Mouse (Mus musculus) megakaryocyte, embryonic 14.5 days (primary cell): ENCODE measurements around the gene Capg.

Source experiments
- FLI1 ChIP-seq: IDR thresholded peaks from 2 replicates; pipeline ENCODE4 v1.6.1; 2012; ENCODE audit warnings: low read length, inconsistent platforms, mixed read lengths
- GATA1 ChIP-seq: IDR thresholded peaks from 3 replicates; pipeline ENCODE4 v1.6.1; 2012; ENCODE audit warnings: mixed read lengths, low read length, inconsistent platforms, borderline replicate concordance

GRCm38 (mm10) chr6:72519303-72519702, 24.9 kb upstream of the Capg start:
- TF ChIP-seq GATA1, result no peak
- no peak for TF ChIP-seq FLI1
